Mouse (Mus musculus) olfactory bulb, adult 2 months (tissue): ENCODE data around the gene Myod1.

Experiments used
- CTCF ChIP-seq: fragments of 200-500 bp; IDR thresholded peaks from 2 replicates; pipeline ENCODE4 v1.5.1; 2012; ENCODE audit warnings: low read depth, mild to moderate bottlenecking, low read length, moderate library complexity; ENCODE audit not compliant: insufficient read depth
- POLR2A ChIP-seq: fragments of 200-500 bp; IDR thresholded peaks from 2 replicates; pipeline ENCODE4 v1.6.1; 2012; ENCODE audit warnings: mild to moderate bottlenecking, low read depth, low read length, moderate library complexity; ENCODE audit not compliant: insufficient read depth

GRCm38 (mm10) chr7:46352748-46353147 lies 23.5 kb upstream of the Myod1 start:
- no peak for TF ChIP-seq CTCF
- TF ChIP-seq POLR2A = no peak
